Mouse (Mus musculus) thymus, adult 2 months (tissue): ENCODE results near the gene Macf1.

Experiments
- CTCF ChIP-seq: fragments of 200-500 bp; IDR thresholded peaks from 2 replicates; pipeline ENCODE4 v1.5.1; 2012; ENCODE audit warnings: mild to moderate bottlenecking, control low read depth, low read length, moderate library complexity, borderline replicate concordance; ENCODE audit not compliant: control insufficient read depth, poor library complexity, insufficient read depth; ENCODE audit errors: extremely low read depth
- POLR2A ChIP-seq: fragments of 200-500 bp; IDR thresholded peaks from 2 replicates; pipeline ENCODE4 v1.6.1; 2012; ENCODE audit warnings: mild to moderate bottlenecking, low read length, control low read depth, moderate library complexity; ENCODE audit not compliant: control insufficient read depth, poor library complexity, insufficient read depth; ENCODE audit errors: extremely low read depth

- no peak for TF ChIP-seq CTCF
- no peak for TF ChIP-seq POLR2A
Measured at GRCm38 (mm10) chr4:123337693-123338092, 346.5 kb downstream of the Macf1 start.
